24 mouse cellular contexts compared by ENCODE assay signal in the genomic region with DNA sequence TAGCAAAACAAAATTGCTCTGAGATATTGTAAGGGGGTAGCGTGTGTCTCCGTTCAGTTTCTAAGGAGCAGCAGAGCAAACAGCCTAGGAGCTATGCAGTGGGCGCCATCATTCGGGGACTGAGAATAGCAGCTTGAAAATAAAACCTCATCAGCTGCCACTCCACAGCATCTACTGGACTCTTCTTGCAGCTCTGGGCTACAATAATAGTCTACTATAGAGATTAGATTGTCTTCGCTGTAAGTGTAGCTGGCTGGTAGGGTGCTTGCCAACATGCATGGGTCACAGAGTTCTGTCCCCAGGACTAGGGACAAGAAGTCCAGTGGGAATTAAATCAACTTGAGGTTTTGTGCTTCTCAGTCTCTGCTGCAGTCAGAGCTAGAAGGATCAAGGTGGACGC. TPM values are rescaled to one million over a fixed set of nuclear protein-coding genes. Genes with fewer than 3 reads are reported as not detected.
A peak's percentile ranks its signal among the peaks of the same experiment; 100 is the strongest.
DNase-seq lines count a peak whose midpoint lies in the region; ATAC-seq and TF ChIP-seq lines count a peak whose summit lies in the region.
"Had no signal": no experiment of that assay in that cellular context is flagged by ENCODE, and none has a peak within 500 bp of the region (broad histone marks: within the 10 kb centered on the region; RNA-seq: fewer than 3 reads in every experiment).

No protein-coding gene starts in this region.

- H3K4me2 ChIP-seq in heart, postnatal 0 days (ENCODE audit: low read depth, low read length): no peak overlapping the region
- H3K4me2 ChIP-seq: hindbrain, embryonic 14.5 days had no signal

- peaks cover 24% of the 10 kb centered on the region for H3K4me1 ChIP-seq in heart, postnatal 0 days (ENCODE audit: control insufficient read depth, insufficient read depth)

- no peak for ATAC-seq in heart, postnatal 0 days (ENCODE audit: insufficient read depth, low read depth)
- ATAC-seq: CD4-positive, CD25-positive, alpha-beta regulatory T cell, adult 4 months; forebrain, embryonic 14.5 days; hindbrain, postnatal 0 days; inflammation-experienced regulatory T-cells, adult 6 months; intestine, embryonic 16.5 days; Patski had no signal

- TF ChIP-seq CTCF in heart, postnatal 0 days (IDR thresholded peaks at IDR 0.05; ENCODE audit: low read depth): peak; percentile 18
- no peak for TF ChIP-seq CTCF in layer of hippocampus, adult 2 months (conservative IDR thresholded peaks at IDR 0.05)

- DNase-seq in heart, adult 11 months: peak; percentile 95
- DNase-seq in heart, postnatal 14 days: no peak
- DNase-seq in heart, postnatal 0 days (ENCODE audit: low spot score): no peak
- no peak for DNase-seq in heart, postnatal 25 days (ENCODE audit: low spot score)
- DNase-seq in layer of hippocampus, adult 2 months (ENCODE audit: low spot score in 2 of 2): no peak
- no peak for DNase-seq in layer of hippocampus, postnatal 10 days (ENCODE audit: low spot score in 2 of 2)
- DNase-seq: adrenal gland, postnatal 10 days; adrenal gland, postnatal 36 days; cerebellum, adult 18-20 months; cerebellum, adult 9-10 months; cerebellum, postnatal 14 days; gastrocnemius, adult 2 months; gastrocnemius, postnatal 14 days; heart, adult 18-20 months; heart, postnatal 4 days; kidney, adult 18-20 months had no signal

- H3K27me3 ChIP-seq in heart, postnatal 0 days (ENCODE audit: control insufficient read depth, insufficient read depth, low read length): no peaks in the 10 kb centered on the region
- H3K27me3 ChIP-seq: Patski had no signal

- H3K4me3 ChIP-seq in heart, postnatal 0 days (ENCODE audit: low read depth, low read length): no peak overlapping the region
- H3K4me3 ChIP-seq in layer of hippocampus, adult 2 months: no peak overlapping the region
- H3K4me3 ChIP-seq: gastrocnemius, adult 2 months; heart, embryonic 10.5 days had no signal

- no peak for TF ChIP-seq EP300 in heart, postnatal 0 days (IDR thresholded peaks at IDR 0.05; ENCODE audit: low read depth)

- WGBS in heart, postnatal 0 days: 37% methylated on average over 6 of the region's 6 CpGs

- H3K9me3 ChIP-seq in heart, postnatal 0 days (replicated peaks; ENCODE audit: control insufficient read depth, low read length): no peaks in the 10 kb centered on the region
- H3K9me3 ChIP-seq: heart, embryonic 10.5 days had no signal

- H3K36me3 ChIP-seq in heart, postnatal 0 days (replicated peaks; ENCODE audit: control insufficient read depth, insufficient read depth, low read length): no peaks in the 10 kb centered on the region
- H3K36me3 ChIP-seq: heart, embryonic 10.5 days had no signal

- no peak overlapping the region for H3K9ac ChIP-seq in heart, postnatal 0 days (replicated peaks; ENCODE audit: low read depth, low read length)
- H3K9ac ChIP-seq: hindbrain, embryonic 14.5 days had no signal

- intact Hi-C loops in heart, postnatal 14 days (cut with DNase I): no loop called here
- intact Hi-C loops in heart, postnatal 25 days (cut with DNase I): no loop called here

- no peak overlapping the region for H3K27ac ChIP-seq in heart, postnatal 0 days (ENCODE audit: low read depth)
- peak overlapping the region; percentile 15; the same call in 1 of the 2 replicates for H3K27ac ChIP-seq in layer of hippocampus, adult 2 months
- H3K27ac ChIP-seq: gastrocnemius, adult 2 months; heart, embryonic 10.5 days; hindbrain, embryonic 14.5 days; hindbrain, postnatal 0 days had no signal

RNA-seq across cellular contexts. Expression of a gene that starts 14.6 kb away (rescaled TPM):
- 10 to 100 TPM; 57.3 to 63.4 TPM for total RNA-seq in heart, postnatal 14 days (2021)
- 22.2 and 41.9 TPM in 2 replicates for total RNA-seq in heart, postnatal 0 days (2014; rRNA removed; ENCODE audit: low replicate concordance)
- polyA plus RNA-seq in heart, postnatal 0 days (2015; fragmentation: Nextera tagmentation; extraction: Ambion mirVana): 5.7 and 7.1 TPM in 2 replicates
- 10 to 100 TPM; 44.1 to 44.2 TPM for total RNA-seq in heart, postnatal 25 days (2021)
- total RNA-seq in layer of hippocampus, adult 2 months (2021): 100 to 1,000 TPM; 317 to 337 TPM
- 10 to 100 TPM; 79.2 to 94.8 TPM for total RNA-seq in layer of hippocampus, postnatal 10 days (2021)

RNA-seq across cellular contexts. Expression of a gene that starts 42.1 kb away (rescaled TPM):
- 10 to 100 TPM; 15.7 to 17.1 TPM for total RNA-seq in heart, postnatal 14 days (2021)
- total RNA-seq in heart, postnatal 0 days (2014; rRNA removed; ENCODE audit: low replicate concordance): 29.5 and 52.2 TPM in 2 replicates
- 17.2 and 19.7 TPM in 2 replicates for polyA plus RNA-seq in heart, postnatal 0 days (2015; fragmentation: Nextera tagmentation; extraction: Ambion mirVana)
- total RNA-seq in heart, postnatal 25 days (2021): 10 to 100 TPM; 11.2 to 12.4 TPM
- total RNA-seq in layer of hippocampus, adult 2 months (2021): 10 to 100 TPM; 20.6 to 21.9 TPM
- total RNA-seq in layer of hippocampus, postnatal 10 days (2021): 10 to 100 TPM; 16.7 to 19.9 TPM
